Mouse (Mus musculus) midbrain, postnatal 0 days (tissue): ENCODE measurements around the gene Mitf. TPM values are rescaled to one million over a fixed set of nuclear protein-coding genes. Genes with fewer than 3 reads are reported as not detected.

Experiments used
- ATAC-seq: fragments of 200-750 bp; cut with Nextera tagmentation; 2 replicates; pipeline ENCODE4 v1.8.0; 2017; ENCODE audit warnings: moderate number of reproducible peaks, mild to moderate bottlenecking, moderate TSS enrichment, moderate library complexity; ENCODE audit not compliant: low FRiP score
- DNase-seq: peaks from one replicate; pipeline ENCODE4 v3.0.0-alpha.2; 2015; ENCODE audit warnings: low spot score
- H3K27ac ChIP-seq: fragments of 300-500 bp; sonication (generic); 2 replicates; pipeline ENCODE4 v1.5.1; 2014; ENCODE audit warnings: low read depth, mild to moderate bottlenecking, low read length, mixed read lengths
- H3K27me3 ChIP-seq: fragments of 300-500 bp; sonication (generic); 2 replicates; pipeline ENCODE4 v1.6.1; 2014; ENCODE audit warnings: low read length, control low read depth, mixed read lengths; ENCODE audit not compliant: insufficient read depth
- H3K36me3 ChIP-seq: fragments of 300-500 bp; sonication (generic); 2 replicates; pipeline ENCODE4 v1.6.1; 2014; ENCODE audit warnings: low read length, control low read depth, mixed read lengths; ENCODE audit not compliant: insufficient read depth
- H3K4me1 ChIP-seq: fragments of 300-500 bp; sonication (generic); 2 replicates; pipeline ENCODE4 v1.6.1; 2014; ENCODE audit warnings: mild to moderate bottlenecking, control low read depth, antibody characterized with exemption, low read length, mixed read lengths; ENCODE audit not compliant: insufficient read depth
- H3K4me2 ChIP-seq: fragments of 300-500 bp; sonication (generic); 2 replicates; pipeline ENCODE4 v1.6.1; 2014; ENCODE audit warnings: low read depth, mild to moderate bottlenecking, low read length, mixed read lengths; ENCODE audit not compliant: poor library complexity, severe bottlenecking
- H3K4me3 ChIP-seq: fragments of 300-500 bp; sonication (generic); 2 replicates; pipeline ENCODE4 v1.5.1; 2014; ENCODE audit warnings: low read depth, mild to moderate bottlenecking, low read length, moderate library complexity
- H3K9ac ChIP-seq: fragments of 300-500 bp; sonication (generic); replicated peaks from 2 replicates; pipeline ENCODE4 v1.6.1; 2014; ENCODE audit warnings: mild to moderate bottlenecking, low read length, moderate library complexity, mixed read lengths; ENCODE audit not compliant: poor library complexity, severe bottlenecking
- H3K9me3 ChIP-seq: fragments of 300-500 bp; sonication (generic); 2 replicates; pipeline ENCODE4 v1.6.1; 2016; ENCODE audit warnings: low read length, control low read depth
- CTCF ChIP-seq: IDR thresholded peaks from 2 replicates; pipeline ENCODE4 v1.5.1; 2016; ENCODE audit warnings: antibody characterized with exemption, mild to moderate bottlenecking
- WGBS: fragments of 180-500 bp; shearing (Covaris S2); extraction: QIAGEN DNeasy Blood & Tissue Kit; methylation state at CpG from one replicate; pipeline ENCODE4 v1.1.7; 2014; 5-methylcytosine and 5-hydroxymethylcytosine counted together
- polyA plus RNA-seq: library from polyadenylated mRNA; unstranded; fragments of >200 nt; fragmentation: Nextera tagmentation; extraction: Ambion mirVana; gene quantifications from 2 replicates; pipeline ENCODE4 v1.2.1, GENCODE M21; 2015
- total RNA-seq: library from RNA; depleted of rRNA; stranded (reverse); fragments of >200 nt; gene quantifications from 2 replicates; pipeline ENCODE4 v1.2.3, GENCODE M21; 2014

Mitf gene
- total and polyA plus RNA-seq, 2 experiments from 2014 or later = 1.1 to 2.8 TPM

DNA sequence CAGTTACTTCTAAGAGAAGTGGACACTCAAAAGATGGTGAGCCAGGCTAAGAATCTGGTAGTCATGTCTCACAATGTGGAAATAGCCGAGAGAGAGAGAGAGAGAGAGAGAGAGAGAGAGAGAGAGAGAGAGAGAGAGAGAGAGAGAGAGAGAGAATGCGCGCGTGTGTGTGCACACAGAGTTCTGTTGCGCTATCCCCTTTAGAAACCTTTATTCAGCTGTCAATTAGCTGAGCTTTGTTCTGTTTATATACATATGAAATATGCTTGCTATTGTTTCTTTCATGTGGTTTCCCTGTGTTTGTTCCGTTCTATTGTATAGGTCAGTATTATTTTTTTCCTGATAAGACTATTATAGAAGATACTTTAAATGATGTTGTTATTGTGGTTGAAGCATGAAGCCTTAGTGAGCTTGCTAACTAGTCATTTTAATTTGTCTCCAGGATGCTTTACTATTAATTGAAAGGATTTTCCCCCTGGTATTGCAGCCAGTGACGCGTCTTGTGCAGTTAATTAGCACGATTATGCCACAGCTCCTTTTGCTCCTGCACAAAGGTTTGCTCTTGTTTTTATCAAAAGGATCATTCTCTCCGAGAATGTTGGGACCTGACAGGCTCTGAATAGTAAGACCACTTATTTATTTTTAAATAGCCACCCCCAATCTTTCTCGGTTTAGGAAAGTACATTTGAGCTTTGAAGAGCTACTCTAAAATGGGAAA lies 131.2 kb downstream of the Mitf start:
- H3K27me3 ChIP-seq = no peaks in the 10 kb centered on the region
- H3K36me3 ChIP-seq = no peaks in the 10 kb centered on the region
- no peaks in the 10 kb centered on the region for H3K9me3 ChIP-seq
- no peak for TF ChIP-seq CTCF
- no peaks in the 10 kb centered on the region for H3K4me1 ChIP-seq
- ATAC-seq (no peak), DNase-seq (peak; percentile 42)
- WGBS = 15% methylated on average over 11 of the region's 11 CpGs
- no peak overlapping the region for H3K4me3 ChIP-seq
- H3K9ac ChIP-seq = no peak overlapping the region
- peak overlapping the region; percentile 28 for H3K4me2 ChIP-seq
- no peak overlapping the region for H3K27ac ChIP-seq

DNA sequence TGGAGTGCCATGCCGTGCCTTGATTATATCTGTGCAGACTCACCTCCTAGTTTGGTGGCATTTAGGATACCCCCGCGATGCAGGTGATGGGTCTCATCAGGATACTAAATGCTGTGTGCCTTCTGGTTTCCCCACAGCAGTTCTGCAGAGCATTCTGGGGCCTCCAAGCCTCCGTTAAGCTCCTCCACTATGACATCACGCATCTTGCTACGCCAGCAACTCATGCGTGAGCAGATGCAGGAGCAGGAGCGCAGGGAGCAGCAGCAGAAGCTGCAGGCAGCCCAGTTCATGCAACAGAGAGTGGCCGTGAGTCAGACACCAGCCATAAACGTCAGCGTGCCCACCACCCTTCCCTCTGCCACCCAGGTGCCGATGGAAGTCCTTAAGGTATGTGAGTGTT lies 134.1 kb downstream of the Mitf start:
- 84% methylated on average over 12 of the region's 12 CpGs for WGBS
- DNase-seq = no peak

DNA sequence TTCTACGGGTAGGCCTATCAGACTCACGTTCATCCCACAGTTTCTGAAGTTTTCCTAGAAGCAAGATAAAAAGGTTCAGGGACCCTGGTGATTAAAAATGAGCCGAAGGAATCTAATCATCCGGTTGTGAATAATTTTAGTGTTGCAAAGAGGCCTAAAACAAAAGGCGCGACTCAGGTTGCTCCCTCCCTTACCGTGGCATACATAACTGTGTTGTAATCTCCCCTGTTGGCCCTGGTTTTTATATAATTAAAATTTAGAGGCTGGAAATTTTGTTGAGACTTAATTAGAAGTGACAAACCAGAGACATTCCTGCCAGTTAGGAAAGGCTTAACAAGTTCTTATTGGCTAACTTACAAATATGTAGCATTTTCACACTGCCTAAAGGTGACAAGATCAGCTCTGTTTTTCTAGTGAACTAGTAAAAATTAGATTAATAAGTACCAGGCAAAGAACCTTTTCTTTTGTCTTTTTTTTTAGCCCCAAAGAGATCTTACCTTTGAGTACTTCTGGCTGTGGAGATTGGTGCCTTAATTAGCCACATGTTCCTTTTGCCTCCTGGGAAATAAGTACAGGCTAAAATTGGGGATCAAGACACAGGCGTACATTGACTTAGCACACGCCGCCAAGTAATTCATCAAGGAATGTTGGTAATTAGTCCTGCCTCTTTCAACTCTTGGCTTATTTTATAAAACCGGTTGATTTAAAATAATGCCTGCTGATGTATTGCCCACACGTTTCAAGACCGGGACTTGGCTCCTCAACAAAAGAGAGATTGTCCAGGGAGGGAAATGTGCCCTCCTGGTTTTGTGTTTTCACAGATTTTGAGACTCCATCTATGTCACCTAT lies 143.4 kb downstream of the Mitf start:
- DNase-seq = peak; percentile 55
- Histone ChIP-seq H3K9me3 (no peaks in the 10 kb centered on the region), H3K36me3 (no peaks in the 10 kb centered on the region), H3K27ac (no peak overlapping the region), H3K4me2 (no peak overlapping the region), H3K4me1 (no peaks in the 10 kb centered on the region), H3K4me3 (no peak overlapping the region), H3K27me3 (no peaks in the 10 kb centered on the region), H3K9ac (no peak overlapping the region)
- WGBS = 45% methylated on average over 13 of the region's 13 CpGs
- TF ChIP-seq CTCF = no peak
- no peak for ATAC-seq

More for the DNA sequence above, 134.1 kb downstream of the Mitf start:
- H3K4me3 ChIP-seq = no peak overlapping the region
- ATAC-seq = no peak
- no peaks in the 10 kb centered on the region for H3K36me3 ChIP-seq
- H3K9ac ChIP-seq = no peak overlapping the region
- H3K9me3 ChIP-seq = no peaks in the 10 kb centered on the region
- no peak for TF ChIP-seq CTCF
- no peaks in the 10 kb centered on the region for H3K27me3 ChIP-seq
- H3K27ac ChIP-seq = no peak overlapping the region
- no peak overlapping the region for H3K4me2 ChIP-seq
- H3K4me1 ChIP-seq = no peaks in the 10 kb centered on the region

DNA sequence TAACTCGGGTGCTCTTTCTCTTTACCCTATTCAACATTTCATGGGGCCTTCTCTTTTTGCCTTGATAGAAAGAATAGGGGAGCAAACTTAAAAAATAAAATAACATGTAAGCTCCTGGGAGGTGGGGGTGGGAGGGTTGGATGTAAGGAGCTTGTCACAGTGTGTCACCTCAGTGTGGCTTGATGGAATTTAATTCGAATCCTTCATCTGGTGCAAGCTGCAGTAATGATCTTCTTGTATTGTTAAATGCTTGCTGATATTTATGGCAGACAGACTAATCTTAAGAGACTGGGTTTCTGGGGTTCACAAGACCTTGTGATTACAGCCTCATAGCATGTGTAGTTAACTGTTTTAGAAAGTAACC lies 144.0 kb downstream of the Mitf start:
- ATAC-seq (no peak), DNase-seq (no peak)
- no peaks in the 10 kb centered on the region for H3K36me3 ChIP-seq
- H3K27ac ChIP-seq = no peak overlapping the region
- no peak overlapping the region for H3K9ac ChIP-seq
- TF ChIP-seq CTCF = no peak
- H3K4me2 ChIP-seq = no peak overlapping the region
- H3K4me1 ChIP-seq = no peaks in the 10 kb centered on the region
- WGBS = 48% methylated on average over 2 of the region's 2 CpGs
- no peak overlapping the region for H3K4me3 ChIP-seq
- H3K9me3 ChIP-seq = no peaks in the 10 kb centered on the region
- H3K27me3 ChIP-seq = no peaks in the 10 kb centered on the region

DNA sequence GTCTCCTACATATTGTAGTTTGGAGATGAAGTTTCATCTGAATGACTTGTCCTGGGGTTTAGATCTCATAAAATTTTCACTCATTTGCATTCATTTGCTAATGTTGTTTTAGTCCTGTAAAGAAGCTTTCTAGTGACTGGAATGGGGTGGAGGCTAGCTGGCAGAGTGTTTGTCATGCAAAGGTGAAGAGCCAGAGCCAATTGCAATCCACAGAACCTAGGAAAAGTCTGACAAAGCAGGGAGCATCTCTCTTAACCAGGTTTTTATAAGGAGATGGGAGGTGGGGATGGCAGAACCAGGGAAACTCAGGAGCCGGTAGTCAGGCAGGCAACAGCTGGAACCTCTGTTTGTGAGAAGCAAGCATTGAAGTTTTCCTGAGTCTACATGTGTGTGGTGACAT lies 144.9 kb downstream of the Mitf start:
- no peak overlapping the region for H3K4me2 ChIP-seq
- no peak overlapping the region for H3K4me3 ChIP-seq
- ATAC-seq = no peak
- DNase-seq = no peak
- H3K36me3 ChIP-seq = no peaks in the 10 kb centered on the region
- no peaks in the 10 kb centered on the region for H3K4me1 ChIP-seq
- no peaks in the 10 kb centered on the region for H3K9me3 ChIP-seq
- no peak for TF ChIP-seq CTCF
- H3K9ac ChIP-seq = no peak overlapping the region
- H3K27ac ChIP-seq = no peak overlapping the region
- 59% methylated on average over 1 of the region's 1 CpGs for WGBS
- no peaks in the 10 kb centered on the region for H3K27me3 ChIP-seq

DNA sequence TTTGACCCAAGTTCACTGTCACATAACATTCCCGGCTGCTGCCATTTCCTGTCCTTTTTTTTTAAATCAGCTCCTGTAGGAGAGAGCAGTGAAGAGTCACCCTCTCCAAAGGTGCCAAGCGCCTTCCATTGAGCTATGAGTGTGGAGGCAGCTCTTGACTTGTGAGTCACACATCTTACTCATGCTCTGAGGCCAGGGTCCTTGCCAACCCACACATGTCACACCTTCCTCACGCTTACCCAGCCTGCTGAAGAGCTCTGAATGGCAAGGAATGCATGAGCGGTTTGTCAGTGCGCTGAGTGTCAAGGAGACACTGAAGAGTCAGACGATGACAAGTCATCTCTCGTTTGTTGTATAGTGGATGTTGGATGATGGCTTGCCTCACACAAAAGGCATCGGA lies 146.0 kb downstream of the Mitf start:
- no peak overlapping the region for H3K4me3 ChIP-seq
- TF ChIP-seq CTCF = no peak
- no peak overlapping the region for H3K27ac ChIP-seq
- H3K9me3 ChIP-seq = no peaks in the 10 kb centered on the region
- DNase-seq (no peak), ATAC-seq (no peak)
- no peak overlapping the region for H3K9ac ChIP-seq
- WGBS = 83% methylated on average over 8 of the region's 8 CpGs
- H3K27me3 ChIP-seq = no peaks in the 10 kb centered on the region
- H3K36me3 ChIP-seq = no peaks in the 10 kb centered on the region
- no peak overlapping the region for H3K4me2 ChIP-seq
- H3K4me1 ChIP-seq = no peaks in the 10 kb centered on the region
